Mouse (Mus musculus): ENCODE measurements around the gene Sh3bp5.

Sh3bp5 gene

GRCm38 (mm10) chr14:31337947-31338346 is 97.9 kb downstream of the Sh3bp5 start:
- DNase-seq (ENCODE audit: low spot score in 2 of 2) = no peak

DNA sequence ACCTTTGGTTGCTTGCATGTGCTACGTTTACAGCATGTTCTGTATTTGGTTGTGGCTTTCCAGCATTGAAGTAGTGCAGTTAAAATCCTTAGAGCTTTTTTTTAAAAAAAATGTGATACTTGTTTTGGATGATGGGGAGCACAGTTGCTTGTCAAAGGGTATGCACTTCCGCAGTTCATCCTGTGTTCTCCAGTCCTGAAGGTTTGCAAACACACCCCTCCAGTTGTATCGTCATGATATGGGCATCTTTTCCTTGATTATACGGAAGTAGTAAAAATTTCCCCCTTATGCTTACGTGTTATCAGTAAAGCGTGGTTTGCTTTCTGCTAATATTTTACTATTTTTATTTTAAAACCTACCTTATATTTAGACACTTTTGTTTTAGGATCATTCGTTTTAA is 98.5 kb downstream of the Sh3bp5 start:
- DNase-seq (ENCODE audit: low spot score in 2 of 2) = no peak

DNA sequence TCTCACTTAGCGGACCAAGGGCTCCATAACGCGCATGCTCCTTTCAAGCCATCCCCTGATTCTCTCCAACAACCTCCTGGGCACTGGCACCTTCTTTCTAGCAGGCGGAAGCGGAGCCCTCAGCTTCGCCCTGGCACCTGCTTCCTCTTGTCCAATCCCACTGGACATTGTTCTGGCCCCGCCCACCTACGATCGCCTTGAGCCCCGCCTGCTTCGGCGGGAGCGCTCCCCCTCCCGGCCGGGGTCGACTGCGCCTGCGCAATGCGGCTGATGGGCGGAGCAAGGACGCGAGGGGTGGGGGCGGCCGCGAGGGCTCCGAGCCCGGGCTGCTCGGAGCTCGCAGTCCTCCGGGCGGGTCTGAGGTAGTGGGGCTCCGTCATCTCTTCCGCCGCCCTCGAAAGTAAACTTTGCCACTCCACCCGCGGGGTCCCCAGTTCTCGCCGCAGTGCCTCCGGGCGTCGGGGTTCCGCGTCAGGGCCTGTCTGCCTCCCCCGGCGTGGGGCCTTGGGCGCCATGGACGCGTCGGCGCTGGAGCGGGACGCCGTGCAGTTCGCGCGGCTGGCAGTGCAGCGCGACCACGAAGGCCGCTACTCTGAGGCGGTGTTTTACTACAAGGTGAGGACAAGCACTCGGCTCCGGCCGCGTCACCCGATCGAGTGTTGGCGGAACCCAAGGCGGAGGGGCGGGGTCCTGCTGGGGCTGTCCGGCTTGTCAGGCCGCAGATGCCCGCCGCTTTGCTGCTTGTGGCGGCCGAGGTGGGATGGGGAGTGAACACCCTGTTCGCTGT is 99.3 kb downstream of the Sh3bp5 start, which contains the start of gene Capn7:
Gene Capn7 (plus strand): TSS at position 270 of the 787 bp plus-strand sequence.
- peak; percentile 97 to 98 for DNase-seq (ENCODE audit: low spot score in 2 of 2)

DNA sequence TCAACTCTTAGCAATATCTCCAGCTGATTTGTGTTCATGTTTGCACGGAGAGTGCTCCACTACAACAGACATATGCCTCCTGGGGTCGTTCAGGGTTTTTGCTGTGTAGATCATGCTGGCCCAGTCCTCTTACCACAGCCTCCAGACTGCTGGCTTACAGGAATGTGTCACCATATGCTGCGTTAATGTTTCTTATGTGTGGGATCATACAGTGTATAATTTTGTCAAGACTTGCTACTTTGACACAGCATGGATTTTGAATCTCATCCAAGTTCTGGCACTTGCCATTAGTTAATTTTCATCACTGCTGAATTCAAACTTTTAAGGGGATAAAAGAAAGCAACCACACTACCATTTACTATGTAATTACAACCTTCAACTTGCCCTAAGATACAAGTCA is 100.1 kb downstream of the Sh3bp5 start:
- DNase-seq (ENCODE audit: low spot score in 2 of 2) = no peak

DNA sequence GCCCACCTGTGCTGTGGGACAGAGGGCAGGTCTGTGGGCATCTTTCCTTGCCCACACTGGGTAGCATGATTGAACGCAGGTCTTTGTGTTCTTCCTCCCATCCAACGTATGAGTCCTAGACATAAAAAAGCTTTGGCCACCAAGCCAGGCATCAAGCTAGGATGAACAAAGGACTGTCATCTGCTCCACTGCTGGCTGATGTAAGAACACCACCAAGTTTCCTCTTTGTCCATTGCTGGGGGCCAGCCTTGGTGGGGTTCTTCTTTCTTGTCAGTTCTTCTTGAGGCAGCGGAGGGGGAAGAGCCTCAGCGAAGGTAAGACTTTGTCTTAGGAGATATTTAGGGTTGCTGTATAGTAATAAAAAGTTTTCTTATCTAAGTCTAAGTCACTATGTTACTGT is 104.9 kb downstream of the Sh3bp5 start:
- no peak for DNase-seq (ENCODE audit: low spot score in 2 of 2)

DNA sequence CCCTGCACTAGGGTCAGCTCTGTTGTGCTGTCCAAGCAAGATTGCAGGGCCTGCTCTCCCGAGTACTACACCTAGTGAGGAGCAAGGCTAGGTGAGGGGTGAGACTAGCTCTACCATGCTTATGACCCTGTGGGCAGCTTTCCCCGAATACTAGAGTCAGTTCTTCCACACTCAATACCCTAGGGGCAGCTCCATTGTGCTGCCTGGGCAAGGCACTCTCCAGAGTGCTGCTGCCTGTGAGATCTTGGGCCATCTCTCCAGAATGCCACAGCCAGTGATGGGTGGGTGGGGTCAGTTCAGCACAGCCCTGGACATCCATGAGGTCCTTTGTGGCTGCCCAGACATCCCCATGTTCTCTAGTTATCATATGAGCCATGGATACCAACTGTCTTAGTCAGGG is 106.1 kb downstream of the Sh3bp5 start:
- DNase-seq (ENCODE audit: low spot score in 2 of 2) = no peak

DNA sequence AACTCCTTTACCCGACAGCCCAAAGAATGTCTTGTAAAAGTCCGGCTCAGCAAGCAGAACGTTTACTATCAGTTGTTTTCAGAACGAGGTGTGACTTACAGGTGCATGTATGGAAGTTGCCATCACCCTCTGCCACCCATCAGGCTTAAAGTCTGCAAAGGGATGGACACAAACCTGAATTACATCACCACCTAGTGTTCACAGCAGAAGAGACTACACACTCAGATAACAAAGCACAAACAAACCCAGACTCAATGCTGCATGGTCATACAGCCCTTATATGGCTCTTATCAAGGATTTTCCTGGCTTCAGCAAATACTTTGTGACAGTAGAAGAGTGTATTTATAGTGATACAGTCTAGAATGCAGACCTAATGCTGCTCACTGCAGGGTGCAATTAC is 108.2 kb downstream of the Sh3bp5 start:
- DNase-seq (ENCODE audit: low spot score in 2 of 2) = no peak

- DNase-seq (ENCODE audit: low spot score in 2 of 2) = no peak
Measured at GRCm38 (mm10) chr14:31327196-31327595, 108.7 kb downstream of the Sh3bp5 start.

DNA sequence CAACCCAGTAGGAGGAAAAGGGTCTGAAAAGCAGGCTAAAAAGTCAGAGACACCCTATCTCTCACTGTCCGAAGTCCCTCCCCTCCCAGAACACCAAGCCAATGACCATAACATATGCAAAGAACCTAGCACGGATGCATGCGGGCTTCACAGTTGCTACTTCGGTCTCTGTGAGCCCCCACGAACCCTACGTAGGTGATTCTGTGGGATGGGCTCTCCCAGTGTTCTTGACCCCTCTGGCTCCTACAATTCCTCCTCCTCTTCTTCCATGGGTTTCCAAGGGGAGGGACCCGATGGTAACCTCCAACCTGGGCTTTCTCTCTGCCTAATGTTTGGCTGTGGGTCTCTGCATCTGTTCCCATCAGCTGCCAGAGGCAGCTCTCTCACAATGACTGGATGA is 109.1 kb downstream of the Sh3bp5 start:
- no peak for DNase-seq (ENCODE audit: low spot score in 2 of 2)

DNA sequence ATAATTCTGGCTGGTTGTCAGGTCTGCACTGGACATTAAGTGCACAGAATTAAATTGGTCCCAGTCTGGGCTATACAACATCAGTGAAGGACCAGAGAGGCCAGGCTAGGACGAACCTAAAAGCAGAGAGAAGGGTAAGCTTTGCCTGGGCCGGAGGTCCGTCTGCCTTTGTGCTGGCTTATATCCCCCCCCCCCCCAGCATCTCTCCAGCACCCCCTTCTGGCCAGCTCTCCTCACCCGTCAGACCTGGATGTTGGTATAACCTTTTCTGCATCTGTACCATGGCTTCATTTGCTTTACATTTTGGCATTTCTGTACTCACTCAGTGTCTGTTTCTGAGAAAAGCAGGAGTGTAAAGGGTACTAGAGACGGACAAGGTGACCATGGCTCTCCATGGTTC is 110.3 kb downstream of the Sh3bp5 start:
- no peak for DNase-seq (ENCODE audit: low spot score in 2 of 2)

DNA sequence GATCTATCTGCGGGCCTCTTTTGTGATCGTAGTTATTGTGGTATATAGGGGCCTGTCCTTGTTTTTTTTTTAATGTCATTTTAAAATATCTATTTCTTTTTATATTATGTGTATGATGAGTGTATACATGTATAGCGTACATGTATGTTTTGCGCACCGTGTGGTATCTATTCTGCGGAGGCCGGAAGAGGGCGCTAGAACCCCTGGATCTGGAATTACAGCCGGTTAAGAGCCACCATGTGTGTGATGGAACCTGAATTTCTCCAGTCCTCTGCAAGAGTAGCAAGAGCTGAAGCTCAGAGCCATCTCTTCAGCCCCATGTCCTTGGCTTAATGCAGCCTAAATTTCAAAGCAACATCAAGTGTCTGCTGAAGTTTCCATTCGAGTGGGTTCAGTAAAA is 111.0 kb downstream of the Sh3bp5 start:
- no peak for DNase-seq (ENCODE audit: low spot score in 2 of 2)

GRCm38 (mm10) chr14:31323849-31324792 is 111.8 kb downstream of the Sh3bp5 start, which contains the start of gene Dnah1:
Gene Dnah1 (minus strand): TSS chr14:31323896.
- peak; percentile 45 to 67 for DNase-seq (ENCODE audit: low spot score in 2 of 2)

GRCm38 (mm10) chr14:31323189-31323588 is 112.7 kb downstream of the Sh3bp5 start:
- no peak for DNase-seq (ENCODE audit: low spot score in 2 of 2)

DNA sequence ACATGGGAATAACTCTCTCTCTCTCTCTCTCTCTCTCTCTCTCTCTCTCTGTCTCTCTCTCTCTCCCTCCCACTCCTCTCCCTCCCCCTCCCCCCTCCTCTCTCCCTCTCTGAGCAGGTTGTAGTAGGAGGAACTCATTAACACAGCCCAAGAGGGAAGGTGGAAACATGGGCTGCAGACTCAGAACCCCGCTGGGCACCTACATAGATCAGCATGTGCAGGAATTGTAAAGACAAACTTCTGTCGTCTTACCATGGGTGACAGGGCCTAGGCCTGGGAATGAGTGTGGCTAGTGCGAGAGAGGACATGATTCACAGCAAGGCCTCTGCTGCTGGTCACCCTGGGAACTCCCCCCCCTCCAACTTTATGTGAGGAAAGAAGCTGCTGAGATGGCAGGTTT is 113.7 kb downstream of the Sh3bp5 start:
- DNase-seq (ENCODE audit: low spot score in 2 of 2) = no peak

DNA sequence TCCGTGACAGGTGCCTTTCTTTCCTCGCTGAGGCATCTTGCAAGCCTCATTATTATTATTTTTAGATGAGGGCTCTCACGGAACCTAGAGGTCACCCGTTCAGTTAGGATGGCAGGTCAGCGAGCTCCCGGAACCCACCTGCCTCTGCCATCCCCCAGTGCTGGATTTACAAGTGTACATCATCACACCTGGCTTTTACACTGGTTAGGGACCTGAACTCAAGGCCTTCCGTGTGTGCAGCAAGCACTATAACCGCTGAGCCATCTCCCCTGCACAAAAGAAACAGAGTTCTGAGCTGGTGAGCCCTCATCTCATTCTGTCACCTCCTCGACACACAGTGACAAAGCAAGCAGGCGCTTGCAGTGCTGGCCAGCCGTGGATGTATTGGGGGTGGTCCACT is 114.7 kb downstream of the Sh3bp5 start:
- DNase-seq (ENCODE audit: low spot score in 2 of 2) = no peak

- DNase-seq (ENCODE audit: low spot score in 2 of 2) = no peak
Measured at GRCm38 (mm10) chr14:31319546-31319945, 116.3 kb downstream of the Sh3bp5 start.

DNA sequence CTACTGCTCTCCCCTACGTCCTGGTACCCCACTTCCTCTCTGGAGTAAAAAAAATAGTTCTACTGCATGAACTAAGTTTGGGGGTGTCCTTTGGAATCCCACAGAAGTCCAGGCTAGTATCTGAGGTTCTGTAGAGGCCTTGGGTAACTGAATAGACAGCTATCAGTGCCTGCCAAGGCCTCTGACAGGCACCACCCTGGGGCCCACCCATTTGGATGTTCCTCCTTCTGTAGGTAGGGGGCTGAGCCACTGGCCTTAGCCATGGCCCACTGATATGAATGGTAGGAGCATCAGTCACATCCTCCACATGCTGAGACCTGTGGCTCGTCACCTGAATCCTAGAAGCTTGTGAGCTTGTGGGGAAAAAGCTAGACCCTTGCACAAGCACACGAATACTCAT is 118.1 kb downstream of the Sh3bp5 start:
- no peak for DNase-seq (ENCODE audit: low spot score in 2 of 2)

GRCm38 (mm10) chr14:31316613-31317012 is 119.3 kb downstream of the Sh3bp5 start:
- DNase-seq (ENCODE audit: low spot score in 2 of 2) = no peak

DNA sequence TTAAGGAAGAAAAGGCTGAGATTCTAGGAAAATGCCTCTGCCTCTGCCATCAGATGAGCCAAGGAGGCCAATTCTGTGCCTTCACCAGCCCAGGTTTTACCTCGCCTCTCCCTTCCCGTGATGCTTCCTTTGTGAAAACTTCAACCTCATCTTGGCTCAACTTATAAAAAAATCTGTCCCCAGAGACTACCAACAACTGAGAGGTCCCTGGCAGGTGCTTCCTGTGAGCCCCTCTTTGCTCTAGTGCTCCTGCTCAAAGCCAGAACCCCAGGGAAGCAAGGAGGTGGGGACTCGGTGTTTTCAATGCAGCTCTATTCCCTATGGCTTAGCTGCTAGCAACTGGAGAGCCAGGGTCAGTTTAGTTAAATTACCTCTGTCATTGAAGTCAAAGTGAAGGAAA is 122.7 kb downstream of the Sh3bp5 start:
- no peak for DNase-seq (ENCODE audit: low spot score in 2 of 2)

Data from natural killer cell, adult 2 months (primary cell).